Mouse (Mus musculus) megakaryocyte-erythroid progenitor cell, adult 5-6 weeks (primary cell): ENCODE results near the gene Trim7. TPM values are rescaled to one million over a fixed set of nuclear protein-coding genes. Genes with fewer than 3 reads are reported as not detected.
"Not testable (repeated sequence)": the region's sequence is repeated elsewhere in the genome, so short reads cannot be mapped to it uniquely, and the experiment has no call there.

ENCODE experiments used
- ATAC-seq: replicated peaks from 2 replicates; pipeline ENCODE4 v1.8.0; 2016; ENCODE audit warnings: mild to moderate bottlenecking, inconsistent platforms; ENCODE audit not compliant: severe bottlenecking, poor library complexity, low FRiP score, low TSS enrichment
- total RNA-seq, 2 experiments: library from RNA; stranded (forward) in 1 of 2; stranded (reverse) in 1 of 2; fragments of 200-1000, 215-1000 nt in 1 of 2; fragments of >200 nt in 1 of 2; fragmentation: Nextera tagmentation in 1 of 2; gene quantifications; 2 replicates each; pipeline ENCODE4 v1.2.3; 2014 to 2017

Gene Trim7
- total RNA-seq, 2 experiments from 2014 or later: 0.75 TPM; not detected in 1

GRCm38 (mm10) chr11:48820308-48820674 is 5.6 kb upstream of the Trim7 start:
- no peak for ATAC-seq

GRCm38 (mm10) chr11:48821299-48821698 is 4.6 kb upstream of the Trim7 start:
- ATAC-seq: not testable (repeated sequence)

- no peak for ATAC-seq
Observed at GRCm38 (mm10) chr11:48822768-48823512, 3.0 kb upstream of the Trim7 start.

- ATAC-seq: peak; percentile 75
Observed at GRCm38 (mm10) chr11:48823536-48823972, 2.4 kb upstream of the Trim7 start.

GRCm38 (mm10) chr11:48824311-48824830 is 1.6 kb upstream of the Trim7 start:
- 0 out of 2 replicates have a peak, but pooled peaks have one; percentile 15 for ATAC-seq

GRCm38 (mm10) chr11:48826752-48827096 is 784 bp downstream of the Trim7 start:
- ATAC-seq: no peak

GRCm38 (mm10) chr11:48827926-48828325 is 2.0 kb downstream of the Trim7 start:
- ATAC-seq: no peak

- ATAC-seq: no peak
Observed at GRCm38 (mm10) chr11:48830279-48830678, 4.3 kb downstream of the Trim7 start.

GRCm38 (mm10) chr11:48831273-48831672 is 5.3 kb downstream of the Trim7 start:
- ATAC-seq: no peak

- 0 out of 2 replicates have a peak, but pooled peaks have one; percentile 24 for ATAC-seq
Observed at GRCm38 (mm10) chr11:48833078-48833730, 7.3 kb downstream of the Trim7 start.

- ATAC-seq: peak; percentile 74
Observed at GRCm38 (mm10) chr11:48833731-48834639, 8.0 kb downstream of the Trim7 start.

GRCm38 (mm10) chr11:48835923-48836322 is 10.0 kb downstream of the Trim7 start:
- no peak for ATAC-seq

- ATAC-seq: no peak
Observed at GRCm38 (mm10) chr11:48836990-48837309, 11.0 kb downstream of the Trim7 start.

- peak; percentile 38 for ATAC-seq
Observed at GRCm38 (mm10) chr11:48837310-48838180, 11.6 kb downstream of the Trim7 start.

GRCm38 (mm10) chr11:48838181-48838797 is 12.3 kb downstream of the Trim7 start:
- ATAC-seq: peak; percentile 44

- no peak for ATAC-seq
Observed at GRCm38 (mm10) chr11:48838879-48839680, 13.1 kb downstream of the Trim7 start.

- ATAC-seq: no peak
Observed at GRCm38 (mm10) chr11:48840805-48841204, 14.9 kb downstream of the Trim7 start.

- no peak for ATAC-seq
Observed at GRCm38 (mm10) chr11:48841213-48841612, 15.3 kb downstream of the Trim7 start.
